Comparison of ENCODE assay signal across 28 mouse cellular contexts in genomic region chr1:182535080-182535481, GRCm38 (mm10). TPM values are rescaled to one million over a fixed set of nuclear protein-coding genes. Genes with fewer than 3 reads are reported as not detected.
DNase-seq lines count a peak whose midpoint lies in the region; ATAC-seq and TF ChIP-seq lines count a peak whose summit lies in the region.
"Had no signal": no experiment of that assay in that cellular context is flagged by ENCODE, and none has a peak within 500 bp of the region (broad histone marks: within the 10 kb centered on the region; RNA-seq: fewer than 3 reads in every experiment).

No protein-coding gene starts in this region.

- no peak overlapping the region for H3K4me2 ChIP-seq in forebrain, embryonic 11.5 days (ENCODE audit: low read depth, low read length, severe bottlenecking)
- no peak overlapping the region for H3K4me2 ChIP-seq in forebrain, embryonic 16.5 days (ENCODE audit: low read length)
- no peak overlapping the region for H3K4me2 ChIP-seq in embryonic facial prominence, embryonic 14.5 days (ENCODE audit: low read depth, low read length)
- no peak overlapping the region for H3K4me2 ChIP-seq in intestine, embryonic 15.5 days (replicated peaks)
- H3K4me2 ChIP-seq in stomach, postnatal 0 days (replicated peaks; ENCODE audit: low read depth) = no peak overlapping the region
- H3K4me2 ChIP-seq: embryonic facial prominence, embryonic 12.5 days; forebrain, embryonic 12.5 days; forebrain, embryonic 15.5 days; heart, embryonic 11.5 days; hindbrain, embryonic 14.5 days had no signal

- 86% methylated on average over 3 of the region's 3 CpGs for WGBS in forebrain, embryonic 11.5 days
- WGBS in forebrain, embryonic 16.5 days = 89% methylated on average over 3 of the region's 3 CpGs
- WGBS in embryonic facial prominence, embryonic 14.5 days = 70% methylated on average over 3 of the region's 3 CpGs
- 52% methylated on average over 3 of the region's 3 CpGs for WGBS in intestine, embryonic 15.5 days
- 47% methylated on average over 3 of the region's 3 CpGs for WGBS in stomach, postnatal 0 days

- no peak overlapping the region for H3K27ac ChIP-seq in forebrain, embryonic 11.5 days (ENCODE audit: low read depth, low read length)
- no peak overlapping the region for H3K27ac ChIP-seq in forebrain, embryonic 16.5 days (ENCODE audit: low read length)
- peak overlapping the region; percentile 54; the same call in 1 of the 2 replicates for H3K27ac ChIP-seq in embryonic facial prominence, embryonic 14.5 days (replicated peaks; ENCODE audit: low read depth, low read length)
- no peak overlapping the region for H3K27ac ChIP-seq in intestine, embryonic 15.5 days
- 0 out of 2 replicates have a peak overlapping the region, but pooled peaks have one; percentile 30 for H3K27ac ChIP-seq in stomach, postnatal 0 days (replicated peaks)
- H3K27ac ChIP-seq: embryonic facial prominence, embryonic 12.5 days; forebrain, embryonic 12.5 days; forebrain, embryonic 15.5 days; hindbrain, embryonic 10.5 days; hindbrain, embryonic 14.5 days; hindbrain, postnatal 0 days had no signal

- peak; percentile 73 for TF ChIP-seq EP300 in stomach, postnatal 0 days (optimal IDR thresholded peaks at IDR 0.05)

- no peaks in the 10 kb centered on the region for H3K36me3 ChIP-seq in forebrain, embryonic 11.5 days (ENCODE audit: control insufficient read depth, insufficient read depth, low read length)
- no peaks in the 10 kb centered on the region for H3K36me3 ChIP-seq in forebrain, embryonic 16.5 days (ENCODE audit: control insufficient read depth, insufficient read depth)
- H3K36me3 ChIP-seq in embryonic facial prominence, embryonic 14.5 days (ENCODE audit: control insufficient read depth, insufficient read depth, low read length) = no peaks in the 10 kb centered on the region
- no peaks in the 10 kb centered on the region for H3K36me3 ChIP-seq in intestine, embryonic 15.5 days
- no peaks in the 10 kb centered on the region for H3K36me3 ChIP-seq in stomach, postnatal 0 days (ENCODE audit: control insufficient read depth, insufficient read depth, low read length)
- H3K36me3 ChIP-seq: embryonic facial prominence, embryonic 12.5 days; forebrain, embryonic 12.5 days; forebrain, embryonic 15.5 days; G1E; hindbrain, embryonic 10.5 days had no signal

- H3K4me1 ChIP-seq in forebrain, embryonic 11.5 days (replicated peaks; ENCODE audit: control insufficient read depth, insufficient read depth, low read length) = no peaks in the 10 kb centered on the region; the same call in 1 of the 2 replicates
- no peaks in the 10 kb centered on the region; the same call in 1 of the 2 replicates for H3K4me1 ChIP-seq in forebrain, embryonic 16.5 days (replicated peaks; ENCODE audit: control insufficient read depth, insufficient read depth, low read length)
- peaks cover 5% of the 10 kb centered on the region; the same call in 1 of the 2 replicates for H3K4me1 ChIP-seq in embryonic facial prominence, embryonic 14.5 days (ENCODE audit: control insufficient read depth, insufficient read depth, low read length)
- peaks cover 4% of the 10 kb centered on the region; the same call in 1 of the 2 replicates for H3K4me1 ChIP-seq in intestine, embryonic 15.5 days (replicated peaks)
- no peaks in the 10 kb centered on the region for H3K4me1 ChIP-seq in stomach, postnatal 0 days (replicated peaks; ENCODE audit: control insufficient read depth, insufficient read depth)
- H3K4me1 ChIP-seq: embryonic facial prominence, embryonic 12.5 days; forebrain, embryonic 12.5 days had no signal

- ATAC-seq in forebrain, embryonic 11.5 days (replicated peaks; ENCODE audit: low FRiP score) = no peak
- no peak for ATAC-seq in forebrain, embryonic 16.5 days
- ATAC-seq in embryonic facial prominence, embryonic 14.5 days (ENCODE audit: low read depth) = peak; percentile 47; the same call in 1 of the 2 replicates
- peak; percentile 69 for ATAC-seq in intestine, embryonic 15.5 days
- no peak for ATAC-seq in stomach, postnatal 0 days (ENCODE audit: low FRiP score, low TSS enrichment)
- ATAC-seq: forebrain, embryonic 15.5 days; hindbrain, postnatal 0 days; inflammation-experienced regulatory T-cells, adult 6 months; Patski had no signal

- DNase-seq in forebrain, embryonic 11.5 days (ENCODE audit: low spot score) = peak; percentile 38
- peak; percentile 68 for DNase-seq in embryonic facial prominence, embryonic 14.5 days (ENCODE audit: low spot score)
- DNase-seq in stomach, postnatal 0 days (ENCODE audit: low spot score) = no peak
- no peak for DNase-seq in right cerebral cortex, postnatal 4 days
- DNase-seq in spleen, postnatal 14 days (ENCODE audit: low spot score in 2 of 2) = no peak
- DNase-seq: adrenal gland, postnatal 10 days; adrenal gland, postnatal 36 days; B cell, adult 2 months; cerebellum, adult 18-20 months; cerebellum, adult 9-10 months; cerebellum, postnatal 14 days; gastrocnemius, postnatal 10 days; gastrocnemius, postnatal 36 days; heart, postnatal 36 days had no signal

- no peak for TF ChIP-seq CTCF in stomach, postnatal 0 days (IDR thresholded peaks at IDR 0.05; ENCODE audit: low read depth)

- H3K27me3 ChIP-seq in forebrain, embryonic 11.5 days (ENCODE audit: control insufficient read depth, insufficient read depth, low read length) = no peaks in the 10 kb centered on the region
- H3K27me3 ChIP-seq in forebrain, embryonic 16.5 days (replicated peaks; ENCODE audit: control insufficient read depth, insufficient read depth, low read length) = no peaks in the 10 kb centered on the region
- no peaks in the 10 kb centered on the region for H3K27me3 ChIP-seq in embryonic facial prominence, embryonic 14.5 days (replicated peaks; ENCODE audit: control insufficient read depth, insufficient read depth, low read length)
- H3K27me3 ChIP-seq in intestine, embryonic 15.5 days (replicated peaks) = no peaks in the 10 kb centered on the region
- no peaks in the 10 kb centered on the region for H3K27me3 ChIP-seq in stomach, postnatal 0 days (ENCODE audit: control insufficient read depth, insufficient read depth, low read length)
- H3K27me3 ChIP-seq: embryonic facial prominence, embryonic 12.5 days; forebrain, embryonic 15.5 days; Patski had no signal

- no peaks in the 10 kb centered on the region; the same call in 1 of the 2 replicates for H3K9me3 ChIP-seq in forebrain, embryonic 11.5 days (ENCODE audit: control insufficient read depth, low read length)
- no peaks in the 10 kb centered on the region; the same call in 1 of the 2 replicates for H3K9me3 ChIP-seq in forebrain, embryonic 16.5 days (ENCODE audit: control insufficient read depth, low read length)
- no peaks in the 10 kb centered on the region for H3K9me3 ChIP-seq in embryonic facial prominence, embryonic 14.5 days (ENCODE audit: control insufficient read depth, low read length)
- no peaks in the 10 kb centered on the region for H3K9me3 ChIP-seq in intestine, embryonic 15.5 days
- H3K9me3 ChIP-seq in stomach, postnatal 0 days (ENCODE audit: control insufficient read depth, low read length) = 0 out of 2 replicates have a peak, but pooled peaks cover 2% of the 10 kb centered on the region
- H3K9me3 ChIP-seq: embryonic facial prominence, embryonic 12.5 days; forebrain, embryonic 12.5 days; forebrain, embryonic 15.5 days; G1E had no signal

- H3K9ac ChIP-seq in forebrain, embryonic 11.5 days (ENCODE audit: low read length) = no peak overlapping the region
- no peak overlapping the region for H3K9ac ChIP-seq in forebrain, embryonic 16.5 days (replicated peaks; ENCODE audit: low read depth, low read length)
- no peak overlapping the region for H3K9ac ChIP-seq in embryonic facial prominence, embryonic 14.5 days (ENCODE audit: low read depth, low read length)
- no peak overlapping the region for H3K9ac ChIP-seq in intestine, embryonic 15.5 days
- H3K9ac ChIP-seq in stomach, postnatal 0 days (ENCODE audit: low read length) = no peak overlapping the region
- H3K9ac ChIP-seq: embryonic facial prominence, embryonic 12.5 days; forebrain, embryonic 12.5 days; forebrain, embryonic 15.5 days; hindbrain, embryonic 14.5 days had no signal

- H3K4me3 ChIP-seq in forebrain, embryonic 11.5 days (ENCODE audit: low read depth, low read length) = no peak overlapping the region
- no peak overlapping the region for H3K4me3 ChIP-seq in forebrain, embryonic 16.5 days (replicated peaks; ENCODE audit: low read length)
- H3K4me3 ChIP-seq in embryonic facial prominence, embryonic 14.5 days (ENCODE audit: low read depth, low read length) = no peak overlapping the region
- no peak overlapping the region for H3K4me3 ChIP-seq in intestine, embryonic 15.5 days (replicated peaks)
- no peak overlapping the region for H3K4me3 ChIP-seq in stomach, postnatal 0 days (ENCODE audit: low read depth, low read length)
- H3K4me3 ChIP-seq: embryonic facial prominence, embryonic 12.5 days; forebrain, embryonic 12.5 days; forebrain, embryonic 15.5 days; hindbrain, embryonic 10.5 days had no signal

RNA-seq across cellular contexts. Expression of gene Capn2, which starts 17.7 kb away (rescaled TPM):
- 90.8 and 91.6 TPM in 2 replicates for polyA plus RNA-seq in forebrain, embryonic 11.5 days (2014; fragmentation: Nextera tagmentation; extraction: Ambion mirVana)
- polyA plus RNA-seq in forebrain, embryonic 16.5 days (2015; fragmentation: Nextera tagmentation; extraction: Ambion mirVana) = 70.3 and 76.2 TPM in 2 replicates
- 115 and 117 TPM in 2 replicates for polyA plus RNA-seq in embryonic facial prominence, embryonic 14.5 days (2014; fragmentation: Nextera tagmentation; extraction: Ambion mirVana)
- 85.5 and 95.1 TPM in 2 replicates for polyA plus RNA-seq in intestine, embryonic 15.5 days (2015; fragmentation: Nextera tagmentation; extraction: Ambion mirVana)
- polyA plus RNA-seq in stomach, postnatal 0 days (2015; fragmentation: Nextera tagmentation; extraction: Ambion mirVana) = 54.4 and 55.6 TPM in 2 replicates
- polyA plus RNA-seq: G1E had no signal

RNA-seq across cellular contexts. Expression of gene Capn8, which starts 29.7 kb away (rescaled TPM):
- polyA plus RNA-seq in forebrain, embryonic 11.5 days (2014; fragmentation: Nextera tagmentation; extraction: Ambion mirVana) = 0.08 TPM in 1 of 2 replicates, not detected in the other
- 0.14 TPM in 1 of 2 replicates, not detected in the other for polyA plus RNA-seq in forebrain, embryonic 16.5 days (2015; fragmentation: Nextera tagmentation; extraction: Ambion mirVana)
- 0.07 and 0.16 TPM in 2 replicates for polyA plus RNA-seq in embryonic facial prominence, embryonic 14.5 days (2014; fragmentation: Nextera tagmentation; extraction: Ambion mirVana)
- polyA plus RNA-seq in intestine, embryonic 15.5 days (2015; fragmentation: Nextera tagmentation; extraction: Ambion mirVana) = 2.5 and 3.3 TPM in 2 replicates
- polyA plus RNA-seq in stomach, postnatal 0 days (2015; fragmentation: Nextera tagmentation; extraction: Ambion mirVana) = 10.1 and 12.8 TPM in 2 replicates
- polyA plus RNA-seq: G1E; heart, embryonic 11.5 days; heart, embryonic 14.5 days; heart, postnatal 0 days; hindbrain, embryonic 14.5 days; hindbrain, postnatal 0 days; inflammation-experienced regulatory T-cells, adult 6 months had no signal

Comparison
In these comparisons a context has a peak if more than half of its experiments do, and no peak if none do; other contexts are left out.
1. ATAC-seq: peak in embryonic facial prominence, embryonic 14.5 days (single experiment) and intestine, embryonic 15.5 days (single experiment); none in forebrain, embryonic 11.5 days (single experiment), forebrain, embryonic 16.5 days (single experiment) and stomach, postnatal 0 days (single experiment).
2. DNase-seq: peak in forebrain, embryonic 11.5 days (single experiment) and embryonic facial prominence, embryonic 14.5 days (single experiment); none in stomach, postnatal 0 days (single experiment), right cerebral cortex, postnatal 4 days (single experiment) and spleen, postnatal 14 days (0 of 2).
3. H3K27ac ChIP-seq: peak in embryonic facial prominence, embryonic 14.5 days (single experiment) and stomach, postnatal 0 days (single experiment); none in forebrain, embryonic 11.5 days (single experiment), forebrain, embryonic 16.5 days (single experiment) and intestine, embryonic 15.5 days (single experiment).